Mouse (Mus musculus): ENCODE results near the gene Cdh20. TPM values are rescaled to one million over a fixed set of nuclear protein-coding genes. Genes with fewer than 3 reads are reported as not detected.

The Cdh20 gene
- 0.02 TPM in 1 of 2 replicates, not detected in the other for polyA plus RNA-seq (2015; fragmentation: Nextera tagmentation; extraction: Ambion mirVana)

GRCm38 (mm10) chr1:104768371-104769249 is at the start of gene Cdh20:
Gene Cdh20, plus strand, starts transcription at chr1:104768529.
- Histone ChIP-seq H3K9me3 (replicated peaks; ENCODE audit: control insufficient read depth, low read length) (no peaks in the 10 kb centered on the region), H3K4me2 (ENCODE audit: low read depth, low read length) (peak within 1 kb of the TSS; percentile 24; the same call in 1 of the 2 replicates), H3K27me3 (ENCODE audit: control insufficient read depth, insufficient read depth, low read depth, low read length) (peaks cover 18% of the 10 kb centered on the region), H3K4me3 (ENCODE audit: low read depth, low read length) (no peak within 1 kb of the TSS), H3K9ac (ENCODE audit: low read depth, low read length) (no peak within 1 kb of the TSS), H3K27ac (ENCODE audit: low read length) (no peak within 1 kb of the TSS), H3K36me3 (ENCODE audit: control insufficient read depth, insufficient read depth) (no peaks in the 10 kb centered on the region), H3K4me1 (ENCODE audit: control insufficient read depth, low read depth, low read length) (no peaks in the 10 kb centered on the region)
- WGBS (ENCODE audit: insufficient replicate concordance): under 1% methylated on average over 46 of the region's 46 CpGs
- no peak for ATAC-seq (ENCODE audit: low read depth)

GRCm38 (mm10) chr1:104746816-104747215 is 21.5 kb upstream of the Cdh20 start:
- no peak overlapping the region for H3K4me3 ChIP-seq (ENCODE audit: low read depth, low read length)
- H3K27ac ChIP-seq (ENCODE audit: low read length): no peak overlapping the region
- no peaks in the 10 kb centered on the region for H3K27me3 ChIP-seq (ENCODE audit: control insufficient read depth, insufficient read depth, low read depth, low read length)
- H3K4me1 ChIP-seq (ENCODE audit: control insufficient read depth, low read depth, low read length): no peaks in the 10 kb centered on the region
- no peak overlapping the region for H3K4me2 ChIP-seq (ENCODE audit: low read depth, low read length)
- 22% methylated on average over 1 of the region's 1 CpGs for WGBS (ENCODE audit: insufficient replicate concordance)
- H3K9me3 ChIP-seq (replicated peaks; ENCODE audit: control insufficient read depth, low read length): no peaks in the 10 kb centered on the region
- H3K9ac ChIP-seq (ENCODE audit: low read depth, low read length): no peak overlapping the region
- no peak for ATAC-seq (ENCODE audit: low read depth)
- no peaks in the 10 kb centered on the region for H3K36me3 ChIP-seq (ENCODE audit: control insufficient read depth, insufficient read depth)

- H3K36me3 ChIP-seq (ENCODE audit: control insufficient read depth, insufficient read depth): no peaks in the 10 kb centered on the region
- no peak for ATAC-seq (ENCODE audit: low read depth)
- H3K4me3 ChIP-seq (ENCODE audit: low read depth, low read length): no peak overlapping the region
- no peak overlapping the region for H3K4me2 ChIP-seq (ENCODE audit: low read depth, low read length)
- WGBS (ENCODE audit: insufficient replicate concordance): 50% methylated on average over 4 of the region's 4 CpGs
- no peaks in the 10 kb centered on the region for H3K27me3 ChIP-seq (ENCODE audit: control insufficient read depth, insufficient read depth, low read depth, low read length)
- H3K27ac ChIP-seq (ENCODE audit: low read length): no peak overlapping the region
- no peak overlapping the region for H3K9ac ChIP-seq (ENCODE audit: low read depth, low read length)
- H3K9me3 ChIP-seq (replicated peaks; ENCODE audit: control insufficient read depth, low read length): no peaks in the 10 kb centered on the region
- H3K4me1 ChIP-seq (ENCODE audit: control insufficient read depth, low read depth, low read length): no peaks in the 10 kb centered on the region
These were observed 20.9 kb upstream of the Cdh20 start for GRCm38 (mm10) chr1:104747438-104747837.

- 42% methylated on average over 8 of the region's 8 CpGs for WGBS (ENCODE audit: insufficient replicate concordance)
- no peak for ATAC-seq (ENCODE audit: low read depth)
- Histone ChIP-seq H3K27ac (ENCODE audit: low read length) (no peak overlapping the region), H3K4me2 (ENCODE audit: low read depth, low read length) (no peak overlapping the region), H3K4me3 (ENCODE audit: low read depth, low read length) (no peak overlapping the region), H3K27me3 (ENCODE audit: control insufficient read depth, insufficient read depth, low read depth, low read length) (no peaks in the 10 kb centered on the region), H3K9me3 (replicated peaks; ENCODE audit: control insufficient read depth, low read length) (no peaks in the 10 kb centered on the region), H3K9ac (ENCODE audit: low read depth, low read length) (no peak overlapping the region), H3K4me1 (ENCODE audit: control insufficient read depth, low read depth, low read length) (no peaks in the 10 kb centered on the region), H3K36me3 (ENCODE audit: control insufficient read depth, insufficient read depth) (no peaks in the 10 kb centered on the region)
These were observed 13.8 kb upstream of the Cdh20 start for GRCm38 (mm10) chr1:104754483-104754882.

GRCm38 (mm10) chr1:104755896-104756295 is 12.4 kb upstream of the Cdh20 start:
- Histone ChIP-seq H3K9ac (ENCODE audit: low read depth, low read length) (no peak overlapping the region), H3K9me3 (replicated peaks; ENCODE audit: control insufficient read depth, low read length) (no peaks in the 10 kb centered on the region), H3K27me3 (ENCODE audit: control insufficient read depth, insufficient read depth, low read depth, low read length) (no peaks in the 10 kb centered on the region), H3K4me2 (ENCODE audit: low read depth, low read length) (no peak overlapping the region), H3K36me3 (ENCODE audit: control insufficient read depth, insufficient read depth) (no peaks in the 10 kb centered on the region), H3K4me1 (ENCODE audit: control insufficient read depth, low read depth, low read length) (no peaks in the 10 kb centered on the region), H3K27ac (ENCODE audit: low read length) (no peak overlapping the region), H3K4me3 (ENCODE audit: low read depth, low read length) (no peak overlapping the region)
- 12% methylated on average over 4 of the region's 4 CpGs for WGBS (ENCODE audit: insufficient replicate concordance)
- no peak for ATAC-seq (ENCODE audit: low read depth)

GRCm38 (mm10) chr1:104769250-104769607 is 900 bp downstream of the Cdh20 start:
- no peak overlapping the region for H3K9ac ChIP-seq (ENCODE audit: low read depth, low read length)
- H3K36me3 ChIP-seq (ENCODE audit: control insufficient read depth, insufficient read depth): no peaks in the 10 kb centered on the region
- no peak overlapping the region; the same call in 1 of the 2 replicates for H3K4me2 ChIP-seq (ENCODE audit: low read depth, low read length)
- H3K4me1 ChIP-seq (ENCODE audit: control insufficient read depth, low read depth, low read length): no peaks in the 10 kb centered on the region
- no peak overlapping the region for H3K27ac ChIP-seq (ENCODE audit: low read length)
- 1% methylated on average over 12 of the region's 12 CpGs for WGBS (ENCODE audit: insufficient replicate concordance)
- H3K4me3 ChIP-seq (ENCODE audit: low read depth, low read length): no peak overlapping the region
- no peaks in the 10 kb centered on the region for H3K9me3 ChIP-seq (replicated peaks; ENCODE audit: control insufficient read depth, low read length)
- H3K27me3 ChIP-seq (ENCODE audit: control insufficient read depth, insufficient read depth, low read depth, low read length): peaks cover 18% of the 10 kb centered on the region
- ATAC-seq (ENCODE audit: low read depth): no peak

GRCm38 (mm10) chr1:104771937-104772336 is 3.6 kb downstream of the Cdh20 start:
- Histone ChIP-seq H3K4me3 (ENCODE audit: low read depth, low read length) (no peak overlapping the region), H3K9ac (ENCODE audit: low read depth, low read length) (no peak overlapping the region), H3K4me2 (ENCODE audit: low read depth, low read length) (no peak overlapping the region), H3K4me1 (ENCODE audit: control insufficient read depth, low read depth, low read length) (no peaks in the 10 kb centered on the region), H3K27me3 (ENCODE audit: control insufficient read depth, insufficient read depth, low read depth, low read length) (peaks cover 18% of the 10 kb centered on the region), H3K36me3 (ENCODE audit: control insufficient read depth, insufficient read depth) (no peaks in the 10 kb centered on the region), H3K27ac (ENCODE audit: low read length) (no peak overlapping the region), H3K9me3 (replicated peaks; ENCODE audit: control insufficient read depth, low read length) (no peaks in the 10 kb centered on the region)
- WGBS (ENCODE audit: insufficient replicate concordance): 38% methylated on average over 4 of the region's 4 CpGs
- no peak for ATAC-seq (ENCODE audit: low read depth)

GRCm38 (mm10) chr1:104773207-104773606 is 4.9 kb downstream of the Cdh20 start:
- ATAC-seq (ENCODE audit: low read depth): no peak
- no peak overlapping the region for H3K9ac ChIP-seq (ENCODE audit: low read depth, low read length)
- H3K36me3 ChIP-seq (ENCODE audit: control insufficient read depth, insufficient read depth): no peaks in the 10 kb centered on the region
- H3K4me2 ChIP-seq (ENCODE audit: low read depth, low read length): no peak overlapping the region
- no peak overlapping the region for H3K4me3 ChIP-seq (ENCODE audit: low read depth, low read length)
- no peaks in the 10 kb centered on the region for H3K9me3 ChIP-seq (replicated peaks; ENCODE audit: control insufficient read depth, low read length)
- WGBS (ENCODE audit: insufficient replicate concordance): 63% methylated on average over 2 of the region's 2 CpGs
- H3K27ac ChIP-seq (ENCODE audit: low read length): no peak overlapping the region
- H3K4me1 ChIP-seq (ENCODE audit: control insufficient read depth, low read depth, low read length): no peaks in the 10 kb centered on the region
- peaks cover 15% of the 10 kb centered on the region for H3K27me3 ChIP-seq (ENCODE audit: control insufficient read depth, insufficient read depth, low read depth, low read length)

- Histone ChIP-seq H3K27me3 (ENCODE audit: control insufficient read depth, insufficient read depth, low read depth, low read length) (no peaks in the 10 kb centered on the region), H3K36me3 (ENCODE audit: control insufficient read depth, insufficient read depth) (no peaks in the 10 kb centered on the region), H3K4me2 (ENCODE audit: low read depth, low read length) (no peak overlapping the region), H3K9me3 (replicated peaks; ENCODE audit: control insufficient read depth, low read length) (no peaks in the 10 kb centered on the region), H3K27ac (ENCODE audit: low read length) (no peak overlapping the region), H3K4me3 (ENCODE audit: low read depth, low read length) (no peak overlapping the region), H3K4me1 (ENCODE audit: control insufficient read depth, low read depth, low read length) (no peaks in the 10 kb centered on the region), H3K9ac (ENCODE audit: low read depth, low read length) (no peak overlapping the region)
- WGBS (ENCODE audit: insufficient replicate concordance): 64% methylated on average over 3 of the region's 3 CpGs
- no peak for ATAC-seq (ENCODE audit: low read depth)
These were observed 25.2 kb downstream of the Cdh20 start for GRCm38 (mm10) chr1:104793488-104793887.

Data from liver, embryonic 16.5 days (tissue).